Mouse (Mus musculus): ENCODE measurements around the gene Tacr2. TPM values are rescaled to one million over a fixed set of nuclear protein-coding genes. Genes with fewer than 3 reads are reported as not detected.

Tacr2 gene
- polyA plus RNA-seq, 1 experiment, result not detected

DNA sequence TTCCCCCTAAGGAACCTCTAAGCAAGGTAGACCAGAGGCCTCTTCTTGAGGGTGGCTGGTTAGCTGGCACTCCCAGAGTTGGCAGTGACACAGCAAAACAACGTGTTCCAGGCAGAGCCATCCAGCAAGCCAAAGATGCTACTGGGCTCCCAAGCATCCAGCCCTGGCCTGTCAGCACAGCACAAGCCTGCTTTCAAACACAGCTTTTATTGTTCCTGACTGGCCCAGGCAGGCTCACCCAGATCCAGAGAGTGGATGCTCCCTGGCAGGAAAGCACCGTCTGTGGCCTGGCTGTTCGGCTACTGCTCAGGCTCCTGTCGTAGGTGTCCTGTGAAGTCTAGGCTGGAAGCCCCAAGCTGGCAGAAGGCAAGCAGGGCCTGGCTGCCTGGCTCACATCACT, 41.9 kb downstream of the Tacr2 start:
- TF ChIP-seq CTCF (conservative IDR thresholded peaks at IDR 0.05; ENCODE audit: insufficient read depth, insufficient read length, low read depth, low read length) (no peak), POLR2A (IDR thresholded peaks at IDR 0.05; ENCODE audit: low read depth, low read length) (no peak)
- WGBS, result 85% methylated on average over 4 of the region's 4 CpGs
- Histone ChIP-seq H3K36me3 (ENCODE audit: control insufficient read depth, insufficient read depth, low read length) (no peaks in the 10 kb centered on the region; the same call in 1 of the 2 replicates), H3K27ac (ENCODE audit: insufficient read depth, low read depth, low read length) (no peak overlapping the region), H3K4me3 (ENCODE audit: insufficient read depth, low read depth, low read length) (no peak overlapping the region), H3K4me1 (ENCODE audit: control insufficient read depth, insufficient read depth, low read length) (no peaks in the 10 kb centered on the region), H3K27me3 (replicated peaks; ENCODE audit: control insufficient read depth, insufficient read depth, low read length) (no peaks in the 10 kb centered on the region)
- no peak for DNase-seq

GRCm38 (mm10) chr10:62296086-62296872, 44.0 kb downstream of the Tacr2 start:
- TF ChIP-seq POLR2A (IDR thresholded peaks at IDR 0.05; ENCODE audit: low read depth, low read length) (no peak), CTCF (conservative IDR thresholded peaks at IDR 0.05; ENCODE audit: insufficient read depth, insufficient read length, low read depth, low read length) (no peak)
- no peaks in the 10 kb centered on the region for H3K27me3 ChIP-seq (replicated peaks; ENCODE audit: control insufficient read depth, insufficient read depth, low read length)
- H3K4me3 ChIP-seq (ENCODE audit: insufficient read depth, low read depth, low read length), result no peak overlapping the region
- H3K36me3 ChIP-seq (ENCODE audit: control insufficient read depth, insufficient read depth, low read length), result no peaks in the 10 kb centered on the region; the same call in 1 of the 2 replicates
- H3K4me1 ChIP-seq (ENCODE audit: control insufficient read depth, insufficient read depth, low read length), result no peaks in the 10 kb centered on the region
- WGBS, result 73% methylated on average over 23 of the region's 26 CpGs
- DNase-seq, result peak; percentile 42
- no peak overlapping the region for H3K27ac ChIP-seq (ENCODE audit: insufficient read depth, low read depth, low read length)

DNA sequence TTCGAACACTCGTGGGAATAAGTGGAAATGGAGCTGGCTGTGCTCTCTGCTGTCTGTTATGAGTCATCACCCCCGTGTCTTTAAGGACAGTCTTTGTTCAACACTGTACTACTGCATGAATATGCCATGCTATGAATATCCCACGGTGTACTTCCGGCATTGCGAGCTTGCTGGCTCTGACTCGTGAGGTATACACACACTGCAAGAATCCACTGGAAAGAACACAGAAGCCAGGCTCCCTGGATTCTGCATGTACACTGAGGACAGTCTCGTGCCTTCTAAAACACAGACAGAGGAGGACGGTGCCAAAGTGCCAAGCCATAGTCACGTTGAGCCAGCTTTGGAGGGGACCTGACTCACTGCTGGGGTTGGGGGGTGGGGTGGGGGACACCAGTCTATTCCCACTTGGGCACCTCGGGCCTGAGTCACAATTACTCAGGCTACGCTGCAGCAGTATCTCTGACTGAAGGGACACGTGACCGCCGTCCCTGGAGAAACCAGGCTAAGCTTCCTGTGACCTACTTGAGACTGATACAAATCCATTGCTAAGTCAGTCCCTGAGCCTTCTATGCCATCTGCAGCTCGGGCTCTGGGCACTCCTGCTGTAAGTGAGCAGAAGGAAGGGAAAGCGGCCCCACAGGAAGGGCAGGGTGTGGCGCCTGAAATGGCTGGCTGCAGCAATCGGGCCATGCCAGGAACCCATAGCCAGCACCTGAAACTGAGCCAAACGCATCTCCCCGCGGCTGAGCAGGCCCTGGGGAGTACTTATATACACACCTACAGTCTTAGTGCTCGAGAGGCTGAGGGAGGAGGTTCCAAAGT, 48.0 kb downstream of the Tacr2 start:
- peak; percentile 39 for DNase-seq
- Histone ChIP-seq H3K36me3 (ENCODE audit: control insufficient read depth, insufficient read depth, low read length) (no peaks in the 10 kb centered on the region), H3K27ac (ENCODE audit: insufficient read depth, low read depth, low read length) (no peak overlapping the region), H3K4me3 (ENCODE audit: insufficient read depth, low read depth, low read length) (no peak overlapping the region), H3K4me1 (ENCODE audit: control insufficient read depth, insufficient read depth, low read length) (no peaks in the 10 kb centered on the region), H3K27me3 (replicated peaks; ENCODE audit: control insufficient read depth, insufficient read depth, low read length) (no peaks in the 10 kb centered on the region)
- WGBS, result 59% methylated on average over 23 of the region's 23 CpGs
- TF ChIP-seq POLR2A (IDR thresholded peaks at IDR 0.05; ENCODE audit: low read depth, low read length) (no peak), CTCF (conservative IDR thresholded peaks at IDR 0.05; ENCODE audit: insufficient read depth, insufficient read length, low read depth, low read length) (no peak)

DNA sequence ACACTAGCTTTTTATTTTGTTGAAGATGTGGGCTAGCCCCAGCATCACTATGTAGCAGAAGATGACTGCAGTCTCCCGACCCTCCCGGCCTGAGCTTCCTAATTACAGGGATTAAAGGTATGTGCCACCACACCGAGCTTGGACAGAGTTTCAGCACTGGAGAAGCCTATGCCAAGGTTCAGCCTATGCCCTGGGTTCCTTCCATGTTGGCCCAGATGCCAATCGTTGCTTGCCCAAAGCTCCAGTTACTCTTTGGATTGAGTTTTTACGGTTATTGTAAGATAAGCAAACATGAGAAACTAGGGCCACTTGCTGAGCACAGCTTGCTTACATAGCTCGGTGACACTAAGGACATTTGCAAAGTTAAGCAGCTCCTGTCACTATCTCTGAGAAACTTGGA, 52.9 kb downstream of the Tacr2 start:
- TF ChIP-seq POLR2A (IDR thresholded peaks at IDR 0.05; ENCODE audit: low read depth, low read length) (no peak), CTCF (conservative IDR thresholded peaks at IDR 0.05; ENCODE audit: insufficient read depth, insufficient read length, low read depth, low read length) (no peak)
- no peak for DNase-seq
- Histone ChIP-seq H3K36me3 (ENCODE audit: control insufficient read depth, insufficient read depth, low read length) (no peaks in the 10 kb centered on the region), H3K27me3 (replicated peaks; ENCODE audit: control insufficient read depth, insufficient read depth, low read length) (no peaks in the 10 kb centered on the region), H3K4me1 (ENCODE audit: control insufficient read depth, insufficient read depth, low read length) (no peaks in the 10 kb centered on the region), H3K4me3 (ENCODE audit: insufficient read depth, low read depth, low read length) (no peak overlapping the region), H3K27ac (ENCODE audit: insufficient read depth, low read depth, low read length) (no peak overlapping the region)
- WGBS, result 66% methylated on average over 6 of the region's 6 CpGs

DNA sequence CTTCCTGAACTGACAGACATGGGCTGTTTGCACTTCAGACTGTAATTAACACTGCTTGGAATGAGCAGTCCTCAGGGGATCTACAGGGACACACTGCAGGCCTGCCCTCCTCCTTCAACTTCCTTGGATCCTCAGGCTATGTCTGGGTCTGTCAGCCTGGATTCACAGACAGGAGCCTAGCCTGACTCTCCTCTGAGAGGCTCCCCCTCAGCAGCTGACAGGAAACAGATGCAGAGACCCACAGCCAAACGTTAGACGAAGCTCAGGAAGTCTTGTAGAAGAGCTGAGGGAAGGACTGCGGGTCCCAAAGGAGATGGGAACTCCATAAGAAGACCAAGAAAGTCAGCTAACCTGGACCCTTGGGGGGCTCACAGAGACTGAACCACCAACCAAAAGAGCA, 54.2 kb downstream of the Tacr2 start:
- Histone ChIP-seq H3K36me3 (ENCODE audit: control insufficient read depth, insufficient read depth, low read length) (no peaks in the 10 kb centered on the region), H3K27ac (ENCODE audit: insufficient read depth, low read depth, low read length) (no peak overlapping the region), H3K4me3 (ENCODE audit: insufficient read depth, low read depth, low read length) (no peak overlapping the region), H3K4me1 (ENCODE audit: control insufficient read depth, insufficient read depth, low read length) (peaks cover under 1% of the 10 kb centered on the region; the same call in 1 of the 2 replicates), H3K27me3 (replicated peaks; ENCODE audit: control insufficient read depth, insufficient read depth, low read length) (no peaks in the 10 kb centered on the region)
- no peak for TF ChIP-seq POLR2A (IDR thresholded peaks at IDR 0.05; ENCODE audit: low read depth, low read length)
- no peak for TF ChIP-seq CTCF (conservative IDR thresholded peaks at IDR 0.05; ENCODE audit: insufficient read depth, insufficient read length, low read depth, low read length)
- WGBS, result 39% methylated on average over 3 of the region's 3 CpGs
- DNase-seq, result no peak

GRCm38 (mm10) chr10:62308896-62309491, 56.8 kb downstream of the Tacr2 start:
- H3K27me3 ChIP-seq (replicated peaks; ENCODE audit: control insufficient read depth, insufficient read depth, low read length), result no peaks in the 10 kb centered on the region
- peaks cover 7% of the 10 kb centered on the region for H3K4me1 ChIP-seq (ENCODE audit: control insufficient read depth, insufficient read depth, low read length)
- DNase-seq, result peak; percentile 70
- H3K4me3 ChIP-seq (ENCODE audit: insufficient read depth, low read depth, low read length), result no peak overlapping the region
- no peak for TF ChIP-seq CTCF (conservative IDR thresholded peaks at IDR 0.05; ENCODE audit: insufficient read depth, insufficient read length, low read depth, low read length)
- no peak for TF ChIP-seq POLR2A (IDR thresholded peaks at IDR 0.05; ENCODE audit: low read depth, low read length)
- WGBS, result 62% methylated on average over 11 of the region's 11 CpGs
- H3K27ac ChIP-seq (ENCODE audit: insufficient read depth, low read depth, low read length), result no peak overlapping the region
- H3K36me3 ChIP-seq (ENCODE audit: control insufficient read depth, insufficient read depth, low read length), result no peaks in the 10 kb centered on the region
